Mouse (Mus musculus): ENCODE data around the gene Sesn2.
"Not testable (repeated sequence)": the region's sequence is repeated elsewhere in the genome, so short reads cannot be mapped to it uniquely, and the experiment has no call there.

The Sesn2 gene

DNA sequence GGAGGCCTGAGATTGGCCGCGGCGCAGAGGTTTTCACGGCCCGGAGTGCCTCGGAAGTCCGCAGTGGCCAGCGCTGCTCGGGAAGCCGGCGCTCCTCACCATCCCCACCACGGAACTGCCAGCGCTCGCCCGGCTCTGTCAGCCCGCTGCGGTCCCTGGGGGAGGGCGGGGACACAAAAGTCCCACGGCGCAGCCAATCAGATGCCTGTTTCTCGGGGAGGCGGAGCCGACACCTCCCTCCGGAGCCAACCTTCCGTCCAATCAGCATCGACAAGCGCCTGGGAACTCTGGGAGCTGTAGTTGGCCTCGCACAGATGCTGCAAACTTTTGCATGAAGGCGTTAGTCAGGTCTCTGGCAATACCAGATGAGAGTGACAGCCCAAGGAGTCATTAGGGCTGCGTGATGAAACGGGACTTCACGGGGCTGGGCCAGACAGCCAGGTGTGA, at the start of gene Sesn2:
Gene Sesn2 (minus strand): TSS at position 150 of the 447 bp plus-strand sequence.
- peak; percentile 99 for DNase-seq (ENCODE audit: low spot score)

DNA sequence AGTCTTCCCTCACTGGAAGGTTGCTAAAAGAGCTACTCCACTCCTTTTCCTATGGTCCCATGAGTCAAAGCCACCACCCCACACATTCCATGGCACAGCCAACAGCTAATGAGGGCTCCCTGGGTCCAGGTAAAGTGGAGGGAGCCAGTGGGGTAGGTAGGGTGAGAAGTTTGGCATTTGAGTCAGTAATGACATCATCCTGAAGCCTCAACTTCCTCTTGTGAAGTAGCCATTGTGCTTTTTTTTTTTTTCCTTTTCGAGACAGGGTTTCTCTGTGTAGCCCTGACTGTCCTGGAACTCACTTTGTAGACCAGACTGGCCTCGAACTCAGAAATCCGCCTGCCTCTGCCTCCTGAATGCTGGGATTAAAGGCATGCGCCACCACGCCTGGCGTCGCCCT, 45.2 kb upstream of the Sesn2 start:
- not testable (repeated sequence) for DNase-seq (ENCODE audit: low spot score)

GRCm38 (mm10) chr4:132554653-132555052, 44.4 kb upstream of the Sesn2 start:
- DNase-seq (ENCODE audit: low spot score), result no peak

- DNase-seq (ENCODE audit: low spot score), result no peak
Observed at GRCm38 (mm10) chr4:132554221-132554620, 43.9 kb upstream of the Sesn2 start.

DNA sequence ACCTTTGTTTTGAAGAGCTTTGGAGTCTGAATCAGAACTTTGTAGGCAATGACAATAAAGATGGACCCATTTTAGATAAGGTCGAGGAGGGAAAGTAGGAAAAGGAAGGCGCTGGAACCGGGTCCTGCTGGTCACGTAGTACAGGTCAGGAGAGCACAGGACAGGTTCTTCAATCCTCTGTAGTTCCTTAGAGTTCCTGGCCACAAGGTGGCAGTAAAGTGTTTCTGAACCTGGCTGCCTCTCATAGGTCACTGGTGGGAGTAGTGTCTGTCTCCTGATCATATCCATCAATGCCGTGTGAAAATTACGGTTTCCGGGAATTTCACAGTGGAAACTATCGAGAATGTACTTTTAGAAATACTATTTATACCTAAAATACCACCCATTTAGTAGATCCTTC, 35.5 kb upstream of the Sesn2 start:
- peak; percentile 90 for DNase-seq (ENCODE audit: low spot score)

- DNase-seq (ENCODE audit: low spot score), result no peak
Observed at GRCm38 (mm10) chr4:132542724-132543123, 32.4 kb upstream of the Sesn2 start.

GRCm38 (mm10) chr4:132541413-132541812, 31.1 kb upstream of the Sesn2 start:
- no peak for DNase-seq (ENCODE audit: low spot score)

DNA sequence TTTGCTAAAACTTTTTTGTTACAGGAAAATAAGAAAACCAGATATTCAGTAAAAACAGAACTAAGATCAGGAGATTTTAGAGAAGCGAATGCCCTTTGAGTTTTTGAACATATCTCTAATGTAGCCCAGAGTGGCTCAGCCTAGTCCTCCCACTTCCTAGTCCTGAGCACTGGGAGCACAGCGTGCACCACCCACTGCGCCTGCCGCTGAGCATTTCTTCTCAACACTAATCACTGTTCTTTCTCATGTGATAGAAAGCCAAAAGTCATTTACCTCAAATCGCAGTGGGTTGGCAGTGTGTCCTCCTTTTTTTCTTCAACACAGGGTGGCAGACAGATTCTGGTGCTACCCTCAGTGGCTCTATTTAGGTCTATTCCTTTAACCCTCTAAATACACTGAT, 29.2 kb upstream of the Sesn2 start:
- no peak for DNase-seq (ENCODE audit: low spot score)

- DNase-seq (ENCODE audit: low spot score), result peak; percentile 96
Observed at GRCm38 (mm10) chr4:132535406-132536121, 25.3 kb upstream of the Sesn2 start, which contains the start of gene Dnajc8. Dnajc8 (plus strand) TSS chr4:132535550.

DNA sequence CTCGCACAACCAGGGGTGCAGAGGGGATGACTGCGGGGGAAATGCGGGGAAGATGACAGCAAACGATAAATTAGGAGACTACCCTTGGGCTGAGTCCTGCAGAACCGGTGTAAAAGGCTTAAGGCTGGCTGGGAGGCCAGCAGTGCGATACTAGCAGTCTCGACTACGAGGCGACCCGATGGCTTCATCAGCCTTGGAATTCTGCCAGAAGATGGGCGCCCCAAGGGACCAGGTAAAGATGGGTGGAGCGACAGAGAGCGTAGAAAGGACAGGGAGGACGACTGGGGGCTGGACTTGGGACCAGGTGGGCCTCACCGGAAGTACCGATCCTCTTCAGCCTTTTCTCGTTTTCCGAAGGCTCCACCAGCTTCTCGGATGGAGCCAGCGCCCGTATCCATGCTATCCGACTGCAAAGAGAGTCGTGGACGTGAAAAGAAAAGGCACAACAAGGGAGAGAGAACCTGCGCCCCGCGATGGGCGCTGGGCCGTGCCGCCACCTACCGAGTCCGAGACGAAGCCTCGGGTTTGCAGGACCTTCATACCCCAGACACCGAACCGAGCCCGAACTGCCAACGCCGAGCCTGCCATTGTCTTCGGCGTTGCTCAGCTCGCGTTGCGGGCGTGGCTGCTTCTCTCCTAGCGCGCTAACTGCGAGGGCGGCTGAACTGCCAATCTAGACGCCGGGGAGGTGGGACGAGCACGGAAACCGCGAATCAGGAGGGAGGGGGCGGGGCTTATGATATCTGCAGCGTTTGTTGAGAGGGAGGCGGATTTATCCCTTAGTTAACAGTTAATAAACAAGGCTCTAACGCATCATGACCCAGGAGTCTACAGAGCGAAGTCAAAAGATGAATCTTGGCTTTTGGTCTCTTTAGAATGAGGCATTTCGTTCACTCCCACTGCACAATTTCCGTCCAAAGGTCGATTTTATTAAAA, 22.9 kb upstream of the Sesn2 start, which contains the start of gene Atpif1:
Gene Atpif1 (minus strand): TSS at position 679 of the 936 bp plus-strand sequence.
- peak; percentile 97 for DNase-seq (ENCODE audit: low spot score)

DNA sequence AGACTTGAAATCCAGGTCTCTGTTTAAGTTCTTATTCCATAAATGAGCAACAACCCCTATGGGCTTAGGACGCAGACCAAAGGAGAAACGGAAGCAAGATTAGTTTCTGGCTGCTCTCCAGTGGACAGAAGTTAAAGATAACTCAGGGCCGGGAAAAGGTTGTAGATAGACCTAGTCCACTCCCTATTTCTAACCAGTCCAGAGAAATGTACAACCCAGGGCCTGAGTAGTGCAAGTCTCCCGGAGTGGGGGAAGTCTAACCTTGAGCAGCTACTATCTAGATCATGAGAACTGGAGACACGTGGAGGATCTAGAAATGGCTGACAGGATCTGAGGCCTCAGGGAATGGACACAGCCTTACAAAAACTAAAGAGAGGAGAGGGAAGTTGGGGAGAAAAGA, 22.2 kb upstream of the Sesn2 start:
- DNase-seq (ENCODE audit: low spot score), result peak; percentile 38

GRCm38 (mm10) chr4:132530033-132530804, 19.9 kb upstream of the Sesn2 start:
- no peak for DNase-seq (ENCODE audit: low spot score)

DNA sequence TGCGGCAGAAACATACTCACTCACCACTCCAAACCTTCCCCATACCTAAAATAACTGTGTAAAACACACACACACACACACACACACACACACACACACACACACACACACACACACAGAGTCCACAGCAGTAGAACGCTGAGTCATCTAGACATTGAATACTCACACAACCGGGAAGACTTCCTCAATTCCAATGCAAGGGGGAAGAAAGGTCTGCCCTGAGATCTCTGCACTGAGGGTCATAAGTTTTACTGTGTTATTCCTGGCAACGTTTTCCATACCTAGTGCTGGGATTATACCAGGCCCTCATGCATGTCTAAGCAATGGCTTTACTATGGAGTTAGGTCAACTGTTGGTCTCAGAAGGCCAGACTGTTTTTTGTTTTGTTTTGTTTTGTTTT, 19.0 kb upstream of the Sesn2 start:
- DNase-seq (ENCODE audit: low spot score), result no peak

DNA sequence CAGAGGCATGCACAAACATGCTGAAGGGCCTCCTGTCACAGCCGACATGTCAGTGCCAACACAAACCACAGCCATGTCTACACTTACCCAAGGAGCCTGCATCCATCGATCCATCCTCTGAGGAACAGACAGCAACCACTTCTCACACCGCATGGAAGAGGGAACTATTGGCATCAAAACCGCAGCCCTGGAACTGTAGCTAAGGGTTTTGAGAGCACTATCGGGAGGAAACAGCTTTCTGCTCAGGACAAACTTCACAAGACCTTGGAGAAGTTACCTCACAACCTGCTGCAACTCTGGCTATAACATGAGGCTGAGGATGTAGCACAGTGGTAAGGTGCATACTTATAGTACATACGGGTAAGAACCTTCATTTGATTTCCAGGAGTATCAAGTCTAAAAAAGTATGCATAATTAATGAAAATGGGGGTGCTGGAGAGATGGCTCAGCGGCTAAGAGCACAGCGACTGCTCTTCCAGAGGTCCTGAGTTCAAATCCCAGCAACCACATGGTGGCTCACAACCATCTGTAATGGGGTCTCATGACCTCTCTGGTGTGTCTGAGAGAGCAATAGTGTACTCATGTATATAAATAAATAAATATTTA, 17.7 kb upstream of the Sesn2 start:
- DNase-seq (ENCODE audit: low spot score), result no peak

GRCm38 (mm10) chr4:132526678-132527077, 16.4 kb upstream of the Sesn2 start:
- peak; percentile 43 for DNase-seq (ENCODE audit: low spot score)

- no peak for DNase-seq (ENCODE audit: low spot score)
Observed at GRCm38 (mm10) chr4:132524808-132525207, 14.5 kb upstream of the Sesn2 start.

DNA sequence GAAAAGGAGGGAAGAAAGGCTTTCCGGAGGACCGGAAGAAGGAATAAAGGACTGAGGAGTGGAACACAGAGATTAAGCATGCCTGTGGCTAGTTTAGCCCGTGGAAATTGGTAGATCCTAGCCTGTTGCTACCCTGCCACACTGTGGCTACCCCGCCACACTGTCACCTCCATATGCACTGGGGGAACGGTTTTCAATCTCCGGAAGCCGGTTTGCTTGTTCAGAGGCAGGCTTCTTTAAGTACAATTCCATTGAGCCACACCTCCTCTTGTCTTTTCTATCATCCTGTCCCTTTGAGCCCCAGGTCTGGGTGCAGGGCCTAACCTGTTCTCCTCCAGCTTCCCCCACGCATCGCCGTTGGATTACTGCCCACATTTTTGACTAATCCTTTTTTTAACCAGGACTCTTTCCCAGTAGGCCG, 14.0 kb upstream of the Sesn2 start:
- no peak for DNase-seq (ENCODE audit: low spot score)

GRCm38 (mm10) chr4:132519188-132519587, 8.9 kb upstream of the Sesn2 start:
- DNase-seq (ENCODE audit: low spot score), result no peak

- no peak for DNase-seq (ENCODE audit: low spot score)
Observed at GRCm38 (mm10) chr4:132518066-132518465, 7.8 kb upstream of the Sesn2 start.

GRCm38 (mm10) chr4:132515369-132516155, 5.3 kb upstream of the Sesn2 start:
- peak; percentile 96 for DNase-seq (ENCODE audit: low spot score)

Measured in retina, embryonic 14.5 days (tissue).